Mouse (Mus musculus): ENCODE measurements around the gene Hspa1a.
"Not testable (repeated sequence)": the region's sequence is repeated elsewhere in the genome, so short reads cannot be mapped to it uniquely, and the experiment has no call there.

Gene Hspa1a

GRCm38 (mm10) chr17:34972069-34972749, at the start of gene Hspa1a, which contains the start of gene Hspa1l:
Gene Hspa1a (minus strand): TSS chr17:34972156.
Gene Hspa1l (plus strand): TSS chr17:34972703.
- DNase-seq (ENCODE audit: low read depth, low spot score): not testable (repeated sequence)

- peak; percentile 80 for DNase-seq (ENCODE audit: low read depth, low spot score)
These were observed 49.3 kb upstream of the Hspa1a start for GRCm38 (mm10) chr17:35021163-35021808.

- no peak for DNase-seq (ENCODE audit: low read depth, low spot score)
These were observed 48.6 kb upstream of the Hspa1a start for GRCm38 (mm10) chr17:35020551-35020950.

- DNase-seq (ENCODE audit: low read depth, low spot score): no peak
These were observed 47.9 kb upstream of the Hspa1a start for GRCm38 (mm10) chr17:35019894-35020293.

GRCm38 (mm10) chr17:35018171-35018570, 46.2 kb upstream of the Hspa1a start:
- no peak for DNase-seq (ENCODE audit: low read depth, low spot score)

- DNase-seq (ENCODE audit: low read depth, low spot score): no peak
These were observed 45.7 kb upstream of the Hspa1a start for GRCm38 (mm10) chr17:35017706-35018030.

- DNase-seq (ENCODE audit: low read depth, low spot score): no peak
These were observed 45.1 kb upstream of the Hspa1a start for GRCm38 (mm10) chr17:35016791-35017705.

- no peak for DNase-seq (ENCODE audit: low read depth, low spot score)
These were observed 44.4 kb upstream of the Hspa1a start, which contains the start of gene Vwa7 for GRCm38 (mm10) chr17:35016376-35016775. Gene Vwa7 (plus strand): TSS chr17:35016579.

GRCm38 (mm10) chr17:35015296-35015695, 43.3 kb upstream of the Hspa1a start:
- DNase-seq (ENCODE audit: low read depth, low spot score): no peak

GRCm38 (mm10) chr17:35013221-35013620, 41.3 kb upstream of the Hspa1a start:
- DNase-seq (ENCODE audit: low read depth, low spot score): no peak

GRCm38 (mm10) chr17:35012430-35012829, 40.5 kb upstream of the Hspa1a start:
- DNase-seq (ENCODE audit: low read depth, low spot score): no peak

- no peak for DNase-seq (ENCODE audit: low read depth, low spot score)
These were observed 39.5 kb upstream of the Hspa1a start for GRCm38 (mm10) chr17:35011440-35011839.

GRCm38 (mm10) chr17:35009586-35009985, 37.6 kb upstream of the Hspa1a start:
- DNase-seq (ENCODE audit: low read depth, low spot score): no peak

GRCm38 (mm10) chr17:35007387-35007991, 35.5 kb upstream of the Hspa1a start:
- no peak for DNase-seq (ENCODE audit: low read depth, low spot score)

GRCm38 (mm10) chr17:35005902-35006301, 33.9 kb upstream of the Hspa1a start:
- DNase-seq (ENCODE audit: low read depth, low spot score): not testable (repeated sequence)

GRCm38 (mm10) chr17:35005158-35005557, 33.2 kb upstream of the Hspa1a start:
- DNase-seq (ENCODE audit: low read depth, low spot score): no peak

GRCm38 (mm10) chr17:35004075-35004717, 32.2 kb upstream of the Hspa1a start:
- DNase-seq (ENCODE audit: low read depth, low spot score): no peak

GRCm38 (mm10) chr17:35003022-35003838, 31.3 kb upstream of the Hspa1a start:
- no peak for DNase-seq (ENCODE audit: low read depth, low spot score)

- DNase-seq (ENCODE audit: low read depth, low spot score): no peak
These were observed 30.4 kb upstream of the Hspa1a start for GRCm38 (mm10) chr17:35002153-35002865.
